Mouse (Mus musculus): Measurements from ENCODE around the gene A430078G23Rik. TPM values are rescaled to one million over a fixed set of nuclear protein-coding genes. Genes with fewer than 3 reads are reported as not detected.

The A430078G23Rik gene
- total RNA-seq, 2 experiments from 2014 or later: 0.34 to 0.67 TPM

Other genes starting within 250 kb of the A430078G23Rik start
- gene Insr, start 73.8 kb upstream of the A430078G23Rik start, total RNA-seq (2021): 100 to 1,000 TPM; 118 to 122 TPM
- 10 to 100 TPM; 20.0 to 20.3 TPM for gene Arhgef18, start 39.6 kb downstream of the A430078G23Rik start, total RNA-seq (2021)
- gene Pex11g, start 114.3 kb downstream of the A430078G23Rik start, total RNA-seq (2021): 1 to 10 TPM; 3.2 to 3.4 TPM
- not detected for gene Tex45, start 117.4 kb downstream of the A430078G23Rik start, total RNA-seq (2021)
- gene Zfp358, start 139.7 kb downstream of the A430078G23Rik start, total RNA-seq (2021): 10 to 100 TPM; 27.2 to 28.6 TPM
- 10 to 100 TPM; 18.5 to 22.0 TPM for gene Mcoln1, start 147.0 kb downstream of the A430078G23Rik start, total RNA-seq (2021)
- gene Pnpla6, start 162.0 kb downstream of the A430078G23Rik start, total RNA-seq (2021): 10 to 100 TPM; 10.6 to 11.9 TPM
- under 1 TPM in 1 of 2 experiments, not detected in 1; 0.25 TPM for gene C330021F23Rik, start 214.6 kb downstream of the A430078G23Rik start, total RNA-seq (2021)
- gene Camsap3, start 233.9 kb downstream of the A430078G23Rik start, total RNA-seq (2021): under 1 TPM; 0.47 to 0.67 TPM

Measured in heart, postnatal 25 days (tissue).